Mouse (Mus musculus): ENCODE data around the gene Nxpe2.

Nxpe2 gene

GRCm38 (mm10) chr9:48294754-48295153 is 58.5 kb downstream of the Nxpe2 start:
- DNase-seq, result no peak

GRCm38 (mm10) chr9:48290281-48290680 is 63.0 kb downstream of the Nxpe2 start:
- DNase-seq, result no peak

GRCm38 (mm10) chr9:48284221-48284620 is 69.0 kb downstream of the Nxpe2 start:
- DNase-seq, result no peak

- no peak for DNase-seq
These were observed 76.4 kb downstream of the Nxpe2 start for GRCm38 (mm10) chr9:48276831-48277230.

Measured in B cell, adult 2 months (primary cell).